Mouse (Mus musculus): Measurements from ENCODE around the gene Serp2.

Serp2 gene

GRCm38 (mm10) chr14:76505101-76505438, 51.6 kb downstream of the Serp2 start:
- H3K4me3 ChIP-seq (replicated peaks; ENCODE audit: low read length) = peak overlapping the region; percentile 90
- no peaks in the 10 kb centered on the region for H3K9me3 ChIP-seq (ENCODE audit: low read length)
- peaks cover 40% of the 10 kb centered on the region for H3K4me1 ChIP-seq (replicated peaks; ENCODE audit: low read depth, low read length)
- TF ChIP-seq CTCF (conservative IDR thresholded peaks at IDR 0.05; ENCODE audit: low read length) = no peak
- no peak for TF ChIP-seq POU5F1 (IDR thresholded peaks at IDR 0.05; ENCODE audit: borderline replicate concordance, low read length)
- no peak for TF ChIP-seq NANOG (IDR thresholded peaks at IDR 0.05; ENCODE audit: borderline replicate concordance, low read length)
- peaks cover 25% of the 10 kb centered on the region for H3K36me3 ChIP-seq (ENCODE audit: insufficient read depth, low read length)
- H3K27me3 ChIP-seq (ENCODE audit: insufficient read depth, low read length) = no peaks in the 10 kb centered on the region

GRCm38 (mm10) chr14:76504121-76504737, 52.5 kb downstream of the Serp2 start:
- Histone ChIP-seq H3K9me3 (ENCODE audit: low read length) (no peaks in the 10 kb centered on the region), H3K36me3 (ENCODE audit: insufficient read depth, low read length) (peaks cover 25% of the 10 kb centered on the region), H3K4me3 (replicated peaks; ENCODE audit: low read length) (peak overlapping the region; percentile 90), H3K4me1 (replicated peaks; ENCODE audit: low read depth, low read length) (peaks cover 42% of the 10 kb centered on the region), H3K27me3 (ENCODE audit: insufficient read depth, low read length) (no peaks in the 10 kb centered on the region)
- no peak for TF ChIP-seq NANOG (IDR thresholded peaks at IDR 0.05; ENCODE audit: borderline replicate concordance, low read length)
- no peak for TF ChIP-seq POU5F1 (IDR thresholded peaks at IDR 0.05; ENCODE audit: borderline replicate concordance, low read length)
- no peak for TF ChIP-seq CTCF (conservative IDR thresholded peaks at IDR 0.05; ENCODE audit: low read length)

- H3K4me1 ChIP-seq (replicated peaks; ENCODE audit: low read depth, low read length) = peaks cover 42% of the 10 kb centered on the region
- H3K36me3 ChIP-seq (ENCODE audit: insufficient read depth, low read length) = peaks cover 23% of the 10 kb centered on the region
- peak overlapping the region; percentile 90 for H3K4me3 ChIP-seq (replicated peaks; ENCODE audit: low read length)
- H3K27me3 ChIP-seq (ENCODE audit: insufficient read depth, low read length) = no peaks in the 10 kb centered on the region
- H3K9me3 ChIP-seq (ENCODE audit: low read length) = no peaks in the 10 kb centered on the region
- TF ChIP-seq CTCF (conservative IDR thresholded peaks at IDR 0.05; ENCODE audit: low read length) (peak; percentile 28; the same call in 1 of the 2 replicates), POU5F1 (IDR thresholded peaks at IDR 0.05; ENCODE audit: borderline replicate concordance, low read length) (no peak)
These were observed 53.3 kb downstream of the Serp2 start for GRCm38 (mm10) chr14:76503231-76503851.

GRCm38 (mm10) chr14:76500036-76500435, 56.7 kb downstream of the Serp2 start:
- H3K9me3 ChIP-seq (ENCODE audit: low read length) = no peaks in the 10 kb centered on the region
- no peaks in the 10 kb centered on the region for H3K27me3 ChIP-seq (ENCODE audit: insufficient read depth, low read length)
- H3K4me3 ChIP-seq (replicated peaks; ENCODE audit: low read length) = no peak overlapping the region
- no peaks in the 10 kb centered on the region for H3K36me3 ChIP-seq (ENCODE audit: insufficient read depth, low read length)
- TF ChIP-seq POU5F1 (IDR thresholded peaks at IDR 0.05; ENCODE audit: borderline replicate concordance, low read length) (no peak), CTCF (conservative IDR thresholded peaks at IDR 0.05; ENCODE audit: low read length) (no peak), NANOG (IDR thresholded peaks at IDR 0.05; ENCODE audit: borderline replicate concordance, low read length) (no peak)
- H3K4me1 ChIP-seq (replicated peaks; ENCODE audit: low read depth, low read length) = peaks cover 42% of the 10 kb centered on the region

GRCm38 (mm10) chr14:76499492-76499891, 57.2 kb downstream of the Serp2 start:
- Histone ChIP-seq H3K4me3 (replicated peaks; ENCODE audit: low read length) (no peak overlapping the region), H3K27me3 (ENCODE audit: insufficient read depth, low read length) (no peaks in the 10 kb centered on the region)
- TF ChIP-seq CTCF (conservative IDR thresholded peaks at IDR 0.05; ENCODE audit: low read length) = no peak
- no peak for TF ChIP-seq POU5F1 (IDR thresholded peaks at IDR 0.05; ENCODE audit: borderline replicate concordance, low read length)
- TF ChIP-seq NANOG (IDR thresholded peaks at IDR 0.05; ENCODE audit: borderline replicate concordance, low read length) = no peak

GRCm38 (mm10) chr14:76498210-76498609, 58.5 kb downstream of the Serp2 start:
- Histone ChIP-seq H3K4me1 (replicated peaks; ENCODE audit: low read depth, low read length) (peaks cover 49% of the 10 kb centered on the region), H3K4me3 (replicated peaks; ENCODE audit: low read length) (no peak overlapping the region), H3K9me3 (ENCODE audit: low read length) (no peaks in the 10 kb centered on the region), H3K27me3 (ENCODE audit: insufficient read depth, low read length) (no peaks in the 10 kb centered on the region), H3K36me3 (ENCODE audit: insufficient read depth, low read length) (0 out of 2 replicates have a peak, but pooled peaks cover 4% of the 10 kb centered on the region)
- TF ChIP-seq POU5F1 (IDR thresholded peaks at IDR 0.05; ENCODE audit: borderline replicate concordance, low read length) (no peak), NANOG (IDR thresholded peaks at IDR 0.05; ENCODE audit: borderline replicate concordance, low read length) (no peak), CTCF (conservative IDR thresholded peaks at IDR 0.05; ENCODE audit: low read length) (no peak)

More at GRCm38 (mm10) chr14:76499492-76499891, 57.2 kb downstream of the Serp2 start:
- H3K36me3 ChIP-seq (ENCODE audit: insufficient read depth, low read length) = no peaks in the 10 kb centered on the region
- H3K9me3 ChIP-seq (ENCODE audit: low read length) = no peaks in the 10 kb centered on the region
- peaks cover 46% of the 10 kb centered on the region for H3K4me1 ChIP-seq (replicated peaks; ENCODE audit: low read depth, low read length)

- peaks cover 13% of the 10 kb centered on the region; the same call in 1 of the 2 replicates for H3K36me3 ChIP-seq (ENCODE audit: insufficient read depth, low read length)
- H3K9me3 ChIP-seq (ENCODE audit: low read length) = no peaks in the 10 kb centered on the region
- no peak for TF ChIP-seq NANOG (IDR thresholded peaks at IDR 0.05; ENCODE audit: borderline replicate concordance, low read length)
- TF ChIP-seq POU5F1 (IDR thresholded peaks at IDR 0.05; ENCODE audit: borderline replicate concordance, low read length) = no peak
- TF ChIP-seq CTCF (conservative IDR thresholded peaks at IDR 0.05; ENCODE audit: low read length) = no peak
- H3K4me3 ChIP-seq (replicated peaks; ENCODE audit: low read length) = no peak overlapping the region
- peaks cover 58% of the 10 kb centered on the region for H3K4me1 ChIP-seq (replicated peaks; ENCODE audit: low read depth, low read length)
- no peaks in the 10 kb centered on the region for H3K27me3 ChIP-seq (ENCODE audit: insufficient read depth, low read length)
These were observed 59.5 kb downstream of the Serp2 start for GRCm38 (mm10) chr14:76497187-76497586.

GRCm38 (mm10) chr14:76495022-76495421, 61.7 kb downstream of the Serp2 start:
- Histone ChIP-seq H3K4me1 (replicated peaks; ENCODE audit: low read depth, low read length) (peaks cover 57% of the 10 kb centered on the region), H3K27me3 (ENCODE audit: insufficient read depth, low read length) (no peaks in the 10 kb centered on the region), H3K9me3 (ENCODE audit: low read length) (no peaks in the 10 kb centered on the region), H3K4me3 (replicated peaks; ENCODE audit: low read length) (peak overlapping the region; percentile 72), H3K36me3 (ENCODE audit: insufficient read depth, low read length) (peaks cover 13% of the 10 kb centered on the region; the same call in 1 of the 2 replicates)
- TF ChIP-seq POU5F1 (IDR thresholded peaks at IDR 0.05; ENCODE audit: borderline replicate concordance, low read length) = no peak
- no peak for TF ChIP-seq CTCF (conservative IDR thresholded peaks at IDR 0.05; ENCODE audit: low read length)
